Mouse (Mus musculus): ENCODE results near the gene Gm21992. TPM values are rescaled to one million over a fixed set of nuclear protein-coding genes. Genes with fewer than 3 reads are reported as not detected.

Gm21992 gene
- total RNA-seq (2021) = 10 to 100 TPM; 21.1 to 24.7 TPM
- long read RNA-seq, experiment 1, partial matches to known transcripts = 1 of 4 reads
- long read RNA-seq, experiment 1, other reads (novel, unspliced or antisense) = 3 of 4 reads
- long read RNA-seq, experiment 2, partial matches to known transcripts = 0 of 4 reads
- long read RNA-seq, experiment 2, other reads (novel, unspliced or antisense) = 4 of 4 reads

- intact Hi-C loops (cut with DNase I) = no loop called here
Observed at GRCm38 (mm10) chr19:4811063-4811908, at the start of gene Gm21992, which contains the start of gene Rbm14. Gene Gm21992 (minus strand): TSS chr19:4811612. Gene Rbm14 (minus strand): TSS chr19:4811634.

GRCm38 (mm10) chr19:4859081-4859480 lies 47.7 kb upstream of the Gm21992 start:
- no peak for DNase-seq
- intact Hi-C loops (cut with DNase I) = no loop called here

More at GRCm38 (mm10) chr19:4811063-4811908, at the start of gene Gm21992, which contains the start of gene Rbm14:
- DNase-seq = peak; percentile 97

- intact Hi-C loops (cut with DNase I) = no loop called here
- no peak for DNase-seq
Observed at GRCm38 (mm10) chr19:4855951-4856350, 44.5 kb upstream of the Gm21992 start.

- no peak for DNase-seq
- intact Hi-C loops (cut with DNase I) = no loop called here
Observed at GRCm38 (mm10) chr19:4855470-4855820, 44.0 kb upstream of the Gm21992 start.

GRCm38 (mm10) chr19:4854552-4855469 lies 43.4 kb upstream of the Gm21992 start, which contains the start of gene Ctsf:
Gene Ctsf (plus strand): TSS chr19:4855130.
- DNase-seq = peak; percentile 89 to 90
- intact Hi-C loops (cut with DNase I) = loop anchor here (5.0 kb wide), 1 partner anchor 228 kb away; the partner anchor contains the start of gene Rce1

GRCm38 (mm10) chr19:4850281-4850680 lies 38.9 kb upstream of the Gm21992 start:
- DNase-seq = no peak
- intact Hi-C loops (cut with DNase I) = loop anchor here (5.0 kb wide), 1 partner anchor 223 kb away; the partner anchor contains the start of gene Rce1

GRCm38 (mm10) chr19:4849800-4850199 lies 38.4 kb upstream of the Gm21992 start:
- intact Hi-C loops (cut with DNase I) = loop anchor here (5.0 kb wide), 1 partner anchor 222 kb away; the partner anchor contains the start of gene Rce1
- no peak for DNase-seq

- intact Hi-C loops (cut with DNase I) = loop anchor here (1.0 kb wide), 1 partner anchor 92 kb away; no protein-coding TSS in a partner anchor
- peak; percentile 19 to 30 for DNase-seq
Observed at GRCm38 (mm10) chr19:4847490-4847889, 36.1 kb upstream of the Gm21992 start.

GRCm38 (mm10) chr19:4845846-4846245 lies 34.4 kb upstream of the Gm21992 start:
- no peak for DNase-seq
- intact Hi-C loops (cut with DNase I) = no loop called here

GRCm38 (mm10) chr19:4842611-4843010 lies 31.2 kb upstream of the Gm21992 start:
- intact Hi-C loops (cut with DNase I) = no loop called here

GRCm38 (mm10) chr19:4840848-4841247 lies 29.4 kb upstream of the Gm21992 start:
- intact Hi-C loops (cut with DNase I) = no loop called here
- no peak for DNase-seq

More at GRCm38 (mm10) chr19:4842611-4843010, 31.2 kb upstream of the Gm21992 start:
- DNase-seq = no peak

- intact Hi-C loops (cut with DNase I) = loop anchor here (2.0 kb wide), 1 partner anchor 26 kb away; no protein-coding TSS in a partner anchor
- DNase-seq = peak; percentile 97 to 98
Observed at GRCm38 (mm10) chr19:4839149-4839548, 27.7 kb upstream of the Gm21992 start, which contains the start of the genes Ccs and Ccdc87. Gene Ccs (minus strand): TSS chr19:4839332. Gene Ccdc87 (plus strand): TSS chr19:4839366.

GRCm38 (mm10) chr19:4838526-4839140 lies 27.2 kb upstream of the Gm21992 start:
- intact Hi-C loops (cut with DNase I) = loop anchor here (2.0 kb wide), 1 partner anchor 26 kb away; no protein-coding TSS in a partner anchor
- no peak for DNase-seq

GRCm38 (mm10) chr19:4837049-4837448 lies 25.6 kb upstream of the Gm21992 start:
- intact Hi-C loops (cut with DNase I) = no loop called here
- no peak for DNase-seq

- no peak for DNase-seq
- intact Hi-C loops (cut with DNase I) = no loop called here
Observed at GRCm38 (mm10) chr19:4836096-4836495, 24.7 kb upstream of the Gm21992 start.

- DNase-seq = no peak
Observed at GRCm38 (mm10) chr19:4833977-4834376, 22.6 kb upstream of the Gm21992 start.

GRCm38 (mm10) chr19:4829156-4829555 lies 17.7 kb upstream of the Gm21992 start:
- DNase-seq = peak; percentile 62 to 84
- intact Hi-C loops (cut with DNase I) = no loop called here

More at GRCm38 (mm10) chr19:4833977-4834376, 22.6 kb upstream of the Gm21992 start:
- intact Hi-C loops (cut with DNase I) = no loop called here

GRCm38 (mm10) chr19:4828444-4829114 lies 17.2 kb upstream of the Gm21992 start:
- intact Hi-C loops (cut with DNase I) = no loop called here
- no peak for DNase-seq
